Mouse (Mus musculus) T-cell, adult 66 days (primary cell): ENCODE data around the gene Skp1a. TPM values are rescaled to one million over a fixed set of nuclear protein-coding genes. Genes with fewer than 3 reads are reported as not detected.

Source experiments
- total RNA-seq, 2 experiments: library from RNA; stranded (reverse); gene quantifications; 3 replicates in 1 of 2; 4 replicates in 1 of 2; pipeline ENCODE4 v1.2.4; 2023

Skp1a gene
- total RNA-seq, result 100 to 1,000 TPM; 150 to 180 TPM

GRCm38 (mm10) chr11:52231606-52232541 lies at the start of gene Skp1a:
TSS of gene Skp1a (plus strand) at chr11:52231995.

GRCm38 (mm10) chr11:52213887-52214286 lies 17.9 kb upstream of the Skp1a start, which contains the start of gene Olfr1371:
TSS of gene Olfr1371 (minus strand) at chr11:52213987.

GRCm38 (mm10) chr11:52282774-52283595 lies 51.2 kb downstream of the Skp1a start, which contains the start of gene Tcf7:
TSS of gene Tcf7 (minus strand) at chr11:52283014.

Other genes starting within 250 kb of the Skp1a start
- gene Ube2b, start 231.2 kb upstream of the Skp1a start, total RNA-seq, result 100 to 1,000 TPM; 173 to 209 TPM
- 1 to 10 TPM; 3.2 to 4.7 TPM for gene Cdkl3, start 227.8 kb upstream of the Skp1a start, total RNA-seq
- 100 to 1,000 TPM; 114 to 124 TPM for gene Ppp2ca, start 133.3 kb upstream of the Skp1a start, total RNA-seq
- gene Olfr1373, start 86.5 kb upstream of the Skp1a start, total RNA-seq, result not detected
- gene Olfr1371, start 18.0 kb upstream of the Skp1a start, total RNA-seq, result 1 to 10 TPM in 1 of 2 experiments, not detected in 1; 1.1 TPM
- gene Tcf7, start 51.0 kb downstream of the Skp1a start, total RNA-seq, result 1,000 to 10,000 TPM; 1,122 to 1,280 TPM
- gene Vdac1, start 128.9 kb downstream of the Skp1a start, total RNA-seq, result 10 to 100 TPM; 56.1 to 60.5 TPM
- 10 to 100 TPM; 35.2 to 47.3 TPM for gene 9530068E07Rik, start 164.4 kb downstream of the Skp1a start, total RNA-seq